Mouse (Mus musculus): Measurements from ENCODE around the gene Psmc3ip.
"Not testable (repeated sequence)": the region's sequence is repeated elsewhere in the genome, so short reads cannot be mapped to it uniquely, and the experiment has no call there.

Gene Psmc3ip

DNA sequence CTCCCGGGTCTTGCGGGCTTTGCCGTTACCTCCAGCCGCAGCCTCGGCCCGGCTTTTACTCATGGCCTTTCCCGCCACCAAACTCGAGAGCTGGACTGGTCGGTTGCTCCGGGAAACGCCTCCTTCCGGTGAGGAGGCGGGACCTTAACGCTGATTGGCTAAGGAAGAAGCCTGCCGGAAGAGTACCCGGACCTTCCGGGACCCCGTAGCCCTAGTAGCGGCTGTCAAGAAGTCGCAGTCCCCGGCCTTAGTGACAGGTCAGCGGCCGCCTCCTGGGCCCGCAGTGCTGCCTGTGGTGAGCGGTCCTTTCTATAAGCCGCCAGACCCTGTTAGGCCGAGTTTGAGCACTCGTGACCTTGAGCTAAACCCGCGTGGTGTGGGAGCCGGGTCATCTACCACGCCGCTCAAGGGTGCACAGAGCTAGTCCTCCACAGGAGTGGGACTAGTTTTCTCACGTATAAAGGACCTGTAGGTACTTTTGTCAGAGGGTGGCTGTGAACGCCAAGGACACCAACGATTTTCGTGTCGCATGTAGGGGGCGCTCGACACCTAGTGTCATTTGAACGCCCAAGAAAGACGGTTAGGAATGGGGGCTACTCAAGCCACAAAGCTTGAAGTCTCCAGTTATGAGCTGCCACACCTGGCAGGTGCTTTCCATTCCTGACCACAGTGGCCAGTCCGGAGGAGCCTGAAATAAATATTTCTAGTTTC lies at the start of gene Psmc3ip:
Gene Psmc3ip (minus strand): TSS at position 123 of the 711 bp plus-strand sequence.
- DNase-seq (ENCODE audit: low spot score), result peak; percentile 90

DNA sequence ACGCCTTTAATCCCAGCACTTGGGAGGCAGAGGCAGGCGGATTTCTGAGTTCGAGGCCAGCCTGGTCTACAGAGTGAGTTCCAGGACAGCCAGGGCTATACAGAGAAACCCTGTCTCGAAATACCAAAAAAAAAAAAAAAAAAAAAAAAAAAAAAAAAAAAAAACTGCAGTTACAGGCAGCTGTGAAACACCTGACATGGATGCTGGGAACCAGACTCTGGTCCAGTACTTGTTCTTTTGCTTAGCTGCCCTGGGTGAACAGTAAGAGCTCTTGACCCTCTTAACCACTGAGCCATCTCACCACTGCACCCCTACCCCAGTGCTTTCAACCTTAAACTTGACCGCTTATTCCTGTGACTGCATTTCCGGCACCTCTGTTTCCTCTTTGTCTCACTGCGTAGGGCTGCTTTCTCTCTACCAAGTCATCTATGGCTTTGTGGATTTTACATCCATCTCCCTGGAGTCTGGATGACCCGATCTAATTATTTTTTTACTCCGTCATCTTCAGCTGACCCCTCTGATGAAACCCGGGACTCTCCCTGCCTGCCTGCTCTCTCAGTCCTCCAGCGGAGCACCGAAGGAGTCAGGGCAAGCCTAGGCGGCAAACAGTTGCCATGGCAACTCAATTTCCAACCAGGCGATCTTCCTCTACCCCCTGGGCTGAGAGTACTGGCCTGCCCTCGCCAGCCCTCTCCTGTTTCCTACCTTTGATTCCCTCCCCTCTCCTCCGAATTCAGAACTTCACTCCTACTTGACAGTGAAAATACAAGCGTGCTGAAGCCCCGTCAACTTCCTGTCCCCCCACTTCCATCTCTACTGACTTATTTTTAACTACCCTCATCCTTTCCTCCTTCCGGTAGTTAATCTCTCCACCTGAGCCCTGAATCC lies 48.3 kb upstream of the Psmc3ip start:
- DNase-seq (ENCODE audit: low spot score), result peak; percentile 55

DNA sequence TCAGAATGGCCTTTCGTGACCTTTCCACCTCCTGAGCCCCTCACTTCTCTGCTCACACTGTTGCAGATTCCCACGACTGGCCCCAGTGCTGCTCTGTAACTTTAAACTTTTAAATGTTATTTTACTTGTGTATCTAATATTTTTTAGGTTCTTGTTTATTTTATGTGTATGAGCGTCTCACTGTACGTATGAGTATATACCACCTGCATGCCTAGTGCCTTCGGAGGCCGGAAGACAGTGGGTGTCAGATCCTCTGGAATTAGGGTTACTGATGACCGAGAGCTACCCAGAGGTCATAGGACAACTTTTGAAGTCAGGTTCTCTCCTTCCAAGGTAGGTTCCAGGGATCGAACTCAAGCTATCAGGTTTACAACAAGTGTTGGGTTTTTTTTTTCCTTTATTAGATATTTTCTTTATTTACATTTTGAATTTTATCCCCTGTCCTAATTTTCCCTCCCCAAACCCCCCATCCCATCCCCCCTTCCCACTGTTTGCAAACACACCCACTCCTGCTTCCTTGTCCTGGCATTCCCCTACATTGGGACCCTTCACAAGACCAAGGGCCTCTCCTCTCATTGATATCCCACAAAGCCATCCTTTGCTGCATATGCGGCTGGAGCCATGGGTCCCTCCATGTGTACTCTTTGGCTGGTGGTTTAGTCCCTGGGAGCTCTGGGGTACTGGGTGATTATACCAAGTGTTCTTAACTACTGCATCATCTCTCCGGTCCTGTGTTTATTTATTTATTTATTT lies 47.2 kb upstream of the Psmc3ip start:
- no peak for DNase-seq (ENCODE audit: low spot score)

- no peak for DNase-seq (ENCODE audit: low spot score)
These were observed 45.9 kb upstream of the Psmc3ip start for GRCm38 (mm10) chr11:101141088-101141487.

DNA sequence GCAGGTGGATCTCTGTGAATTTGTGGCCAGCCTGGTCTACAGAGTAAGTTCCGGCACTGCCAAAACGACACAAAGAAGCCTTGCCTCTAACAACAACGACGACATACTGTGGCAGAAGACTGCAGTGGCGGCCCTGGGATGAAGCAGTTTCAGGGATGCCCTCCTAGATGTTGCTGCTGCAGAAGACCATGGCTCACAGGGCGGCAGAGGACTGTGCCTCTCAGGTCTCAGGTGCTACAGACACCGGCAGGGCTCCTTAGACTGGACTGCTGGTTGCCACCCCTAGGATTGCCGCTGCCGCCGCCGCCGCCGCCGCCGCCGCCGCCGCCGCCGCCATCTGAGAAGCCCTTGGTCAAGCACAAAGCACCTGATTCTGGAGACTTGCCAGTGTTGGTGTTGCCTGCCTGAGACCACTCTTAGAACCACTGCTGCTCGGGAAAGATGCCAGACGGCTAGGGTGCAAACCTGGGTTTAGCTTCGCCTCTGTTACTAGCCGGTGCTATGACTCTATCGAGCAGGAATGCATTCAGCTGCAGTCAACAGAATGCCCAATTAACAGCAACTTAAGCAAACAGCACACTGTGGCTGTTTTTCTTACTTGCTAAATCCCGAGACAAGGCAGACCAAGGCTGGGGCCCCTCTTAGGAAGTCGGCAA lies 45.1 kb upstream of the Psmc3ip start:
- no peak for DNase-seq (ENCODE audit: low spot score)

DNA sequence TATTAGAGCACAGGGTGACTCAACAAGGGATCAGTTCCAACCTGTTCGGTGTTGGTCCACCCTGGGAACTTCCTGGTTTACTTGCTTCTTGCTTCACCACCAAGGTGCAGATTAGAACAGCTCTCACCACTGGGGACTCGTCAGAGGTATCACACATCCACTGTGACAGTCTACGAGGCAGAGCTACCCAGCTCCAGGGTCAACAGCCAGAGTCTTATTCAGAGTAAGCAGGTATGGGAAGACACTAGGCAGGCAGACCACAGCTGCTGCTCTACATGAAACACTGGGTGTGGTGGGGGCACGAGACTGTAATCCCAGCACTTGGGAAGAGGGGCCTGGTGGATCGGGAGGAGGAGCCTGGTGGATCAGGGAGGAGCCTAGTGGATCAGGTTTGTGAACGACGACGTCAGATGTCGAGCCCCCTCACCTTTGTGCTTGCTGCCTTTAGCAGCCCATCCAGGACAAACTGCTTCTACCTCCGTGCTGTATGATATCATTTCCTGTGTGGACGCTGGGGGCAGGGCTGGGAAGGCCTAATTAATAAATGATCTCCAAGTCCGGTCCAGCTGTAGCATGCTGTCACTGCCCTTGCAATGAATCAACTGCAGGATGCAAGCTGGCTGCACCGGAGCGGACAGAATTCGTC lies 43.4 kb upstream of the Psmc3ip start:
- DNase-seq (ENCODE audit: low spot score), result no peak

GRCm38 (mm10) chr11:101137000-101137399 lies 41.8 kb upstream of the Psmc3ip start:
- DNase-seq (ENCODE audit: low spot score), result peak; percentile 47

DNA sequence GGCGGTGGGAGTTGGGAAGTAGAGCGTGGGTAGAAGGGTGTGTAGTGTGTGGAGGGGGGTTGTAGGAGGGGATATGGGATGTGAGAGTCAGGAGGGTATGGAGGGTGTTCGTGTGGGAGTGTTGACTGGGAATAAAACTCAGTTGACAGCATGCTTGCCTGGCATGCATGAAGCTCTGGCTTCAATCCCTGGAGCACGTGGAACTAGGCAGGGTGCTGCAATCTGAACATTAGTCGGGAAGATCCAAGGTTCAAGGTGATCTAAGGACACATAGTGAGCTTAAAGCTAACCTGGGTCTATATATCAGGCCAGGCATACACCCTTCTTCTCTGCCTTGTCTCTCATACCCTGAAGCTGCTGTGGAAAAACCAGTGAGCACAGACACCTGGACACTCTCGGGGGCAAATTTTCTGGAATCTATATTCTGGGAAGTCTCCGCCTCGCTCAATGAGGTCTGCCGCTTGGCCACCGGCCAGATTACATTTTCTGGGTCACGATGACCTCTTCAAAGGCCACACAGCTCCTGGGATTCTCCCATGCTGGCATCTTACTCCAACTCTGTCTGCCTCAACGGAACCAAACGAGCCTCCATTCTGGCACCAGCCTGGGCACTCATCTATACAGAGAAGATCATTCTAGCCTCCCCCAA lies 39.1 kb upstream of the Psmc3ip start:
- peak; percentile 75 for DNase-seq (ENCODE audit: low spot score)

- DNase-seq (ENCODE audit: low spot score), result no peak
These were observed 37.8 kb upstream of the Psmc3ip start for GRCm38 (mm10) chr11:101133037-101133436.

GRCm38 (mm10) chr11:101131701-101132100 lies 36.5 kb upstream of the Psmc3ip start:
- no peak for DNase-seq (ENCODE audit: low spot score)

- no peak for DNase-seq (ENCODE audit: low spot score)
These were observed 36.0 kb upstream of the Psmc3ip start for GRCm38 (mm10) chr11:101131187-101131586.

- DNase-seq (ENCODE audit: low spot score), result no peak
These were observed 35.0 kb upstream of the Psmc3ip start for GRCm38 (mm10) chr11:101130056-101130756.

DNA sequence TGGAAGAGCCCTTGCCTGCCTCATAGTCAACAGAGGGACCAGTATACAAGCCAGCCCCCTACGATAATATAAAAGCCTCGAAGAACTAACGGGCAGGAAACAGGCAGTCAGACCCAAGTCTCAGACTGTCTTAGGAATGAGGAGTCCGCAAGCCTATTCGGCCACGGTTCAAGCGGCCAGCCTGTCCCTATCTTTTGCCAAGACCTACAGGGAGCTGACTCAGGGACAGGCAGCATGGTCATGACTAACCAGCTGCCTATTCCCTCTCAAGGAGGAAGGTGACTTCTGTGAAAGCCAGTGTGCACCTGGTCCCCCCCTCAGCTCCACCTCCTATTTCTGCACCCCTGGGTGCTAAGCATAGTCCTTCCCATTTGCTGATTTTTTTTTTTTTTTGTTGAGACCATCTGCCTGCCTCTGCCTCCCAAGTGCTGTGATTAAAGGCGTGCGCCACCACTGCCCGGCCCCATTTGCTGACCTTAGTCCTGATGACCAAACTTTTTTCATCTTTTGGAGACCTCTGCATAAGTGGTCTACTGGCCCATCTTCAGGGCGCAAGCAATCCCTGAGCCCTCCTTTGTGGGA lies 33.9 kb upstream of the Psmc3ip start:
- no peak for DNase-seq (ENCODE audit: low spot score)

DNA sequence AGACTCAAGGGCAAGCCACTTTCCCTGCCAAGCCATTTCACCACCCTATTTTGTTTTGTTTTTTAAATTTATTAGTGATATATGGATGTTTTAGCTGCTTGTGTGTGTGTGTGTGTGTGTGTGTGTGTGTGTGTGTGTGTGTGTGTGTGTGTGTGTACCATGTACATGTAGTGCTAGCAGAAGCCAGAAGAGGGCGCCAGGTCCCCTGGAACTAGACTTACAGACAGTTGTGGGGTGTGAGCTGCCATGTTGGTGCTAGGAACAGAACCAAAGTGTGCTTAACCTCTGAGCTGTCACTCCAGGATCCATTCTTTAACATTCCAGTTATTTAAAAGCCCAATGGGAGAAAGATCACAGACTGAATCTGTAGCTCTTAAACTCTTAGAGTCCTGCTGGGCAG lies 31.8 kb upstream of the Psmc3ip start:
- no peak for DNase-seq (ENCODE audit: low spot score)

GRCm38 (mm10) chr11:101125008-101125407 lies 29.8 kb upstream of the Psmc3ip start:
- not testable (repeated sequence) for DNase-seq (ENCODE audit: low spot score)

GRCm38 (mm10) chr11:101124494-101124893 lies 29.3 kb upstream of the Psmc3ip start:
- not testable (repeated sequence) for DNase-seq (ENCODE audit: low spot score)

DNA sequence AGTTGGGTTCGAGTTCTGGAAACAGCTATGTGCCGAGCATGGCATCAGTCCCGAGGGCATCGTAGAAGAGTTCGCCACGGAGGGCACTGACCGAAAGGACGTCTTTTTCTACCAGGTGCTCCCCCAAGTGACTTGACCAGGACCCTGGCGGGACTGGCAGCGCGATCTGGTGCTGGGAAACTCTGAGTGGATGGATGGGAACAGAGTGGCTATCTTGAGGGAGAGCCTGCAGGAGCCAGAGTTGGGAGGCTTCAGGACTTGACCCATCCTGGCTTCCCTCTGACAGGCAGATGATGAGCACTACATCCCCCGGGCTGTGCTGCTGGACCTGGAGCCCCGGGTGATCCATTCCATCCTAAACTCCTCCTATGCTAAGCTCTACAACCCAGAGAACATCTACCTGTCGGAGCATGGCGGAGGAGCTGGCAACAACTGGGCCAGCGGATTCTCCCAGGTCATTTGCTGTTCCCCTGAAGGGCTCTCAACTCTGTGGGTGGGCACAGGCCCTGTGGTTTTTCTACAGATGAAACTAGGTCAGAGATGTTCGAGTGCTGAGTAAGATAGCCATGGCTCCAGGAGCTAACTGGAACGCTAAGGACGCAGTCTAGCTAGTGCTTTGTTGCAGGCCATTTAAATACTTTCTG lies 25.4 kb upstream of the Psmc3ip start:
- DNase-seq (ENCODE audit: low spot score), result no peak

DNA sequence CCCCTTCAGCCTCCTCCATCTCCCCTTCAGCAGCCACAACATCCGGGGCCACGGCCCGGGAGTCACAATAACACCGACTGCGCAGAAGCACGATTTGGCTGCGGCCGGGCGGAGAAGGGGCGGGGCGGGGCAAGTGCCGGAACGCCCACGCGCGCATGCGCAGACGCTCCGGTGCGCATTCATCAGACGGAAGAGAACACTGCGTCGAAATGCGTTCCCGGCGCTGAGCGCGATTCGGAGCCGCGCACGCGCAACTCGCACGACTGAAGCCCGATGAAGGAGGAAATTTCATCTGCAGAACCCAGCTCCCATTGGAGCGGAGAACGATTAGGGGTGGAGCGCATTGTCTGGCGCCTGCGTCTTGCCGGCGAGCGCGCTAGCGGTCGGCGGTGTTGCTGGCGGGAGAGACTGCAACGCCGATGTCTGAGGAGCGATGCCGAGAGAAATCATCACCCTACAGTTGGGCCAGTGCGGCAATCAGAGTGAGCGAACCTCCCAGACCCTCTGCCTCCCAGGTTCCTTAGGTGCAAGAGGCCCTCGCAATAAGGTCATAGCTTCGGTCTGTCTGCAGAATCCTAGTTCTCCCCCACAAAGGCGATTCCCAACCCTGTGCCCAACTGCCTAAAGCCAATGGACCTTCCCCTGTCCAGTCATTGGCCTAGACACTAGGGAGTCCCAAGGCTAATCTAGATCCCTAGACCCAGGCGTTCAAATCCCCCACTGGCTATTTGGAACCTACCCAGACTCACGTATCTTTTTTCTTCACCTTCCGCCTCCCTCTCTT lies 24.7 kb upstream of the Psmc3ip start, which contains the start of the genes Retreg3 and Tubg1:
Gene Retreg3 (minus strand): TSS at position 133 of the 784 bp plus-strand sequence.
Gene Tubg1 (plus strand): TSS at position 178 of the 784 bp plus-strand sequence.
- peak; percentile 98 for DNase-seq (ENCODE audit: low spot score)
